Mouse (Mus musculus): Measurements from ENCODE around the gene Espnl. TPM values are rescaled to one million over a fixed set of nuclear protein-coding genes. Genes with fewer than 3 reads are reported as not detected.

Espnl gene
- polyA plus RNA-seq, 1 experiment from 2014 or later, result 0.04 TPM

GRCm38 (mm10) chr1:91365816-91366214 lies 43.9 kb downstream of the Espnl start:
- H3K4me2 ChIP-seq (replicated peaks), result peak overlapping the region; percentile 97
- H3K9me3 ChIP-seq, result no peaks in the 10 kb centered on the region
- H3K9ac ChIP-seq, result peak overlapping the region; percentile 76; the same call in 1 of the 2 replicates
- no peak for ATAC-seq
- WGBS, result 30% methylated on average over 8 of the region's 8 CpGs
- no peak overlapping the region for H3K27ac ChIP-seq
- no peaks in the 10 kb centered on the region for H3K27me3 ChIP-seq (replicated peaks)
- H3K4me1 ChIP-seq (replicated peaks), result peaks cover 20% of the 10 kb centered on the region
- no peaks in the 10 kb centered on the region; the same call in 1 of the 2 replicates for H3K36me3 ChIP-seq
- peak overlapping the region; percentile 59 for H3K4me3 ChIP-seq (replicated peaks)

- Histone ChIP-seq H3K9ac (peak within 1 kb of the TSS; percentile 76), H3K4me1 (replicated peaks) (peaks cover 20% of the 10 kb centered on the region), H3K9me3 (no peaks in the 10 kb centered on the region), H3K27me3 (replicated peaks) (no peaks in the 10 kb centered on the region), H3K4me2 (replicated peaks) (peak within 1 kb of the TSS; percentile 97), H3K4me3 (replicated peaks) (peak within 1 kb of the TSS; percentile 59), H3K27ac (peak within 1 kb of the TSS; percentile 75), H3K36me3 (peaks cover 6% of the 10 kb centered on the region)
- peak; percentile 79 for ATAC-seq
- WGBS, result 1% methylated on average over 66 of the region's 68 CpGs
Observed at GRCm38 (mm10) chr1:91366215-91367108, 44.6 kb downstream of the Espnl start, which contains the start of gene Erfe. Gene Erfe, plus strand, starts transcription at chr1:91366430.

- Histone ChIP-seq H3K27me3 (replicated peaks) (no peaks in the 10 kb centered on the region), H3K4me2 (replicated peaks) (peak overlapping the region; percentile 97), H3K9me3 (no peaks in the 10 kb centered on the region), H3K4me3 (replicated peaks) (peak overlapping the region; percentile 59), H3K27ac (no peak overlapping the region), H3K36me3 (peaks cover 15% of the 10 kb centered on the region), H3K9ac (no peak overlapping the region), H3K4me1 (replicated peaks) (peaks cover 20% of the 10 kb centered on the region)
- ATAC-seq, result no peak
- WGBS, result 94% methylated on average over 3 of the region's 3 CpGs
Observed at GRCm38 (mm10) chr1:91367295-91367694, 45.4 kb downstream of the Espnl start.

- Histone ChIP-seq H3K36me3 (peaks cover 26% of the 10 kb centered on the region), H3K4me3 (replicated peaks) (no peak overlapping the region), H3K4me2 (replicated peaks) (peak overlapping the region; percentile 15; the same call in 1 of the 2 replicates), H3K4me1 (replicated peaks) (peaks cover 20% of the 10 kb centered on the region), H3K9me3 (no peaks in the 10 kb centered on the region), H3K9ac (no peak overlapping the region), H3K27ac (peak overlapping the region; percentile 73), H3K27me3 (replicated peaks) (no peaks in the 10 kb centered on the region)
- WGBS, result 48% methylated on average over 4 of the region's 4 CpGs
- peak; percentile 79 for ATAC-seq
Observed at GRCm38 (mm10) chr1:91369408-91369807, 47.5 kb downstream of the Espnl start.

- WGBS, result 81% methylated on average over 23 of the region's 23 CpGs
- no peak for ATAC-seq
- peaks cover 33% of the 10 kb centered on the region for H3K36me3 ChIP-seq
- peaks cover 20% of the 10 kb centered on the region for H3K4me1 ChIP-seq (replicated peaks)
- H3K4me2 ChIP-seq (replicated peaks), result peak overlapping the region; percentile 15
- no peak overlapping the region for H3K4me3 ChIP-seq (replicated peaks)
- H3K9ac ChIP-seq, result no peak overlapping the region
- no peaks in the 10 kb centered on the region for H3K27me3 ChIP-seq (replicated peaks)
- no peaks in the 10 kb centered on the region for H3K9me3 ChIP-seq
- peak overlapping the region; percentile 73 for H3K27ac ChIP-seq
Observed at GRCm38 (mm10) chr1:91370055-91370454, 48.2 kb downstream of the Espnl start.

- no peak for ATAC-seq
- Histone ChIP-seq H3K4me1 (replicated peaks) (peaks cover 14% of the 10 kb centered on the region), H3K4me3 (replicated peaks) (no peak overlapping the region), H3K4me2 (replicated peaks) (no peak overlapping the region), H3K36me3 (peaks cover 64% of the 10 kb centered on the region), H3K9me3 (no peaks in the 10 kb centered on the region), H3K9ac (no peak overlapping the region), H3K27me3 (replicated peaks) (no peaks in the 10 kb centered on the region), H3K27ac (no peak overlapping the region)
- WGBS, result 90% methylated on average over 6 of the region's 6 CpGs
Observed at GRCm38 (mm10) chr1:91373414-91373835, 51.5 kb downstream of the Espnl start.

GRCm38 (mm10) chr1:91380453-91381090 lies 58.7 kb downstream of the Espnl start:
- H3K4me3 ChIP-seq (replicated peaks), result no peak overlapping the region
- peaks cover 67% of the 10 kb centered on the region for H3K36me3 ChIP-seq
- no peaks in the 10 kb centered on the region for H3K9me3 ChIP-seq
- no peak overlapping the region for H3K27ac ChIP-seq
- no peak overlapping the region for H3K9ac ChIP-seq
- ATAC-seq, result peak; percentile 77
- 59% methylated on average over 7 of the region's 7 CpGs for WGBS
- no peaks in the 10 kb centered on the region for H3K4me1 ChIP-seq (replicated peaks)
- H3K27me3 ChIP-seq (replicated peaks), result no peaks in the 10 kb centered on the region
- no peak overlapping the region for H3K4me2 ChIP-seq (replicated peaks)

- ATAC-seq, result 0 out of 2 replicates have a peak, but pooled peaks have one; percentile 40
- H3K36me3 ChIP-seq, result peaks cover 62% of the 10 kb centered on the region
- H3K27ac ChIP-seq, result no peak overlapping the region
- WGBS, result 89% methylated on average over 4 of the region's 4 CpGs
- H3K4me3 ChIP-seq (replicated peaks), result no peak overlapping the region
- no peak overlapping the region for H3K4me2 ChIP-seq (replicated peaks)
- H3K9me3 ChIP-seq, result no peaks in the 10 kb centered on the region
- no peaks in the 10 kb centered on the region for H3K4me1 ChIP-seq (replicated peaks)
- no peaks in the 10 kb centered on the region for H3K27me3 ChIP-seq (replicated peaks)
- H3K9ac ChIP-seq, result no peak overlapping the region
Observed at GRCm38 (mm10) chr1:91381091-91381471, 59.2 kb downstream of the Espnl start.

- Histone ChIP-seq H3K27me3 (replicated peaks) (no peaks in the 10 kb centered on the region), H3K4me3 (replicated peaks) (no peak overlapping the region), H3K9me3 (no peaks in the 10 kb centered on the region), H3K9ac (no peak overlapping the region), H3K36me3 (peaks cover 19% of the 10 kb centered on the region), H3K4me2 (replicated peaks) (no peak overlapping the region), H3K4me1 (replicated peaks) (0 out of 2 replicates have a peak, but pooled peaks cover 3% of the 10 kb centered on the region), H3K27ac (no peak overlapping the region)
- WGBS, result 74% methylated on average over 5 of the region's 5 CpGs
- peak; percentile 82 for ATAC-seq
Observed at GRCm38 (mm10) chr1:91390369-91390768, 68.5 kb downstream of the Espnl start.

GRCm38 (mm10) chr1:91397927-91398259 lies 76.0 kb downstream of the Espnl start:
- Histone ChIP-seq H3K9ac (peak overlapping the region; percentile 95), H3K9me3 (no peaks in the 10 kb centered on the region), H3K36me3 (no peaks in the 10 kb centered on the region; the same call in none of the 2 replicates), H3K27me3 (replicated peaks) (no peaks in the 10 kb centered on the region), H3K4me2 (replicated peaks) (peak overlapping the region; percentile 82), H3K27ac (peak overlapping the region; percentile 86), H3K4me3 (replicated peaks) (peak overlapping the region; percentile 89), H3K4me1 (replicated peaks) (peaks cover 6% of the 10 kb centered on the region)
- peak; percentile 9; the same call in 1 of the 2 replicates for ATAC-seq
- 1% methylated on average over 12 of the region's 12 CpGs for WGBS

Data from intestine, embryonic 15.5 days (tissue).